Mouse (Mus musculus): ENCODE measurements around the gene Amotl1. TPM values are rescaled to one million over a fixed set of nuclear protein-coding genes. Genes with fewer than 3 reads are reported as not detected.

The Amotl1 gene
- polyA plus RNA-seq, 1 experiment: 17.3 TPM

- H3K36me3 ChIP-seq (ENCODE audit: control insufficient read depth, insufficient read depth): no peaks in the 10 kb centered on the region
- no peak overlapping the region for H3K4me3 ChIP-seq (ENCODE audit: insufficient read depth, poor library complexity, severe bottlenecking)
- H3K27me3 ChIP-seq (ENCODE audit: control insufficient read depth, insufficient read depth, insufficient read length): no peaks in the 10 kb centered on the region
- no peak overlapping the region for H3ac ChIP-seq (ENCODE audit: control insufficient read depth, insufficient read length, low read depth)
- no peaks in the 10 kb centered on the region for H3K79me2 ChIP-seq (ENCODE audit: control insufficient read depth, insufficient read depth)
- no peak for TF ChIP-seq FOSL1 (IDR thresholded peaks at IDR 0.05; ENCODE audit: insufficient read depth, low read length, poor library complexity, severe bottlenecking)
- TF ChIP-seq MYOG (IDR thresholded peaks at IDR 0.05; ENCODE audit: control insufficient read depth, extremely low read depth, insufficient read length): no peak
- no peak for TF ChIP-seq CTCF (IDR thresholded peaks at IDR 0.05; ENCODE audit: control insufficient read depth, insufficient read depth, insufficient read length)
- no peak for TF ChIP-seq MAX (IDR thresholded peaks at IDR 0.05)
- no peak for TF ChIP-seq USF1 (IDR thresholded peaks at IDR 0.05; ENCODE audit: low read depth)
- TF ChIP-seq CEBPB (IDR thresholded peaks at IDR 0.05; ENCODE audit: low read depth): no peak
- no peaks in the 10 kb centered on the region for H3K79me3 ChIP-seq (ENCODE audit: low read depth)
Observed at GRCm38 (mm10) chr9:14631729-14632128, 13.1 kb downstream of the Amotl1 start.

GRCm38 (mm10) chr9:14627525-14627924, 17.3 kb downstream of the Amotl1 start:
- TF ChIP-seq MYOD1 (IDR thresholded peaks at IDR 0.05; ENCODE audit: control insufficient read depth, insufficient read length, low read depth) (no peak), USF1 (IDR thresholded peaks at IDR 0.05; ENCODE audit: low read depth) (no peak), CTCF (IDR thresholded peaks at IDR 0.05; ENCODE audit: control insufficient read depth, insufficient read depth, insufficient read length) (no peak), MYOG (IDR thresholded peaks at IDR 0.05; ENCODE audit: control insufficient read depth, extremely low read depth, insufficient read length) (no peak), FOSL1 (IDR thresholded peaks at IDR 0.05; ENCODE audit: insufficient read depth, low read length, poor library complexity, severe bottlenecking) (no peak), CEBPB (IDR thresholded peaks at IDR 0.05; ENCODE audit: low read depth) (no peak), MAX (IDR thresholded peaks at IDR 0.05) (no peak)
- Histone ChIP-seq H3K4me3 (ENCODE audit: insufficient read depth, poor library complexity, severe bottlenecking) (no peak overlapping the region), H3K79me3 (ENCODE audit: low read depth) (no peaks in the 10 kb centered on the region), H3K79me2 (ENCODE audit: control insufficient read depth, insufficient read depth) (no peaks in the 10 kb centered on the region), H3K36me3 (ENCODE audit: control insufficient read depth, insufficient read depth) (no peaks in the 10 kb centered on the region), H3K27me3 (ENCODE audit: control insufficient read depth, insufficient read depth, insufficient read length) (no peaks in the 10 kb centered on the region), H3ac (ENCODE audit: control insufficient read depth, insufficient read length, low read depth) (no peak overlapping the region)

- TF ChIP-seq CEBPB (IDR thresholded peaks at IDR 0.05; ENCODE audit: low read depth) (no peak), CTCF (IDR thresholded peaks at IDR 0.05; ENCODE audit: control insufficient read depth, insufficient read depth, insufficient read length) (no peak), USF1 (IDR thresholded peaks at IDR 0.05; ENCODE audit: low read depth) (no peak), FOSL1 (IDR thresholded peaks at IDR 0.05; ENCODE audit: insufficient read depth, low read length, poor library complexity, severe bottlenecking) (no peak), MYOD1 (IDR thresholded peaks at IDR 0.05; ENCODE audit: control insufficient read depth, insufficient read length, low read depth) (no peak), MYOG (IDR thresholded peaks at IDR 0.05; ENCODE audit: control insufficient read depth, extremely low read depth, insufficient read length) (no peak), MAX (IDR thresholded peaks at IDR 0.05) (no peak)
- H3K79me2 ChIP-seq (ENCODE audit: control insufficient read depth, insufficient read depth): no peaks in the 10 kb centered on the region
- H3K36me3 ChIP-seq (ENCODE audit: control insufficient read depth, insufficient read depth): no peaks in the 10 kb centered on the region
- H3K79me3 ChIP-seq (ENCODE audit: low read depth): no peaks in the 10 kb centered on the region
- H3K4me3 ChIP-seq (ENCODE audit: insufficient read depth, poor library complexity, severe bottlenecking): no peak overlapping the region
- H3ac ChIP-seq (ENCODE audit: control insufficient read depth, insufficient read length, low read depth): no peak overlapping the region
- H3K27me3 ChIP-seq (ENCODE audit: control insufficient read depth, insufficient read depth, insufficient read length): no peaks in the 10 kb centered on the region
Observed at GRCm38 (mm10) chr9:14625961-14626360, 18.9 kb downstream of the Amotl1 start.

- Histone ChIP-seq H3K79me2 (ENCODE audit: control insufficient read depth, insufficient read depth) (no peaks in the 10 kb centered on the region), H3K4me3 (ENCODE audit: insufficient read depth, poor library complexity, severe bottlenecking) (no peak overlapping the region), H3ac (ENCODE audit: control insufficient read depth, insufficient read length, low read depth) (no peak overlapping the region), H3K27me3 (ENCODE audit: control insufficient read depth, insufficient read depth, insufficient read length) (no peaks in the 10 kb centered on the region), H3K79me3 (ENCODE audit: low read depth) (no peaks in the 10 kb centered on the region), H3K36me3 (ENCODE audit: control insufficient read depth, insufficient read depth) (no peaks in the 10 kb centered on the region)
- no peak for TF ChIP-seq USF1 (IDR thresholded peaks at IDR 0.05; ENCODE audit: low read depth)
- no peak for TF ChIP-seq MYOG (IDR thresholded peaks at IDR 0.05; ENCODE audit: control insufficient read depth, extremely low read depth, insufficient read length)
- TF ChIP-seq FOSL1 (IDR thresholded peaks at IDR 0.05; ENCODE audit: insufficient read depth, low read length, poor library complexity, severe bottlenecking): no peak
- no peak for TF ChIP-seq CEBPB (IDR thresholded peaks at IDR 0.05; ENCODE audit: low read depth)
- TF ChIP-seq MYOD1 (IDR thresholded peaks at IDR 0.05; ENCODE audit: control insufficient read depth, insufficient read length, low read depth): no peak
- TF ChIP-seq MAX (IDR thresholded peaks at IDR 0.05): no peak
Observed at GRCm38 (mm10) chr9:14625024-14625423, 19.8 kb downstream of the Amotl1 start.

GRCm38 (mm10) chr9:14623928-14624327, 20.9 kb downstream of the Amotl1 start:
- Histone ChIP-seq H3K36me3 (ENCODE audit: control insufficient read depth, insufficient read depth) (no peaks in the 10 kb centered on the region), H3K79me3 (ENCODE audit: low read depth) (no peaks in the 10 kb centered on the region), H3K27me3 (ENCODE audit: control insufficient read depth, insufficient read depth, insufficient read length) (no peaks in the 10 kb centered on the region), H3K79me2 (ENCODE audit: control insufficient read depth, insufficient read depth) (no peaks in the 10 kb centered on the region), H3K4me3 (ENCODE audit: insufficient read depth, poor library complexity, severe bottlenecking) (no peak overlapping the region), H3ac (ENCODE audit: control insufficient read depth, insufficient read length, low read depth) (no peak overlapping the region)
- TF ChIP-seq MYOD1 (IDR thresholded peaks at IDR 0.05; ENCODE audit: control insufficient read depth, insufficient read length, low read depth) (no peak), MAX (IDR thresholded peaks at IDR 0.05) (no peak), CTCF (IDR thresholded peaks at IDR 0.05; ENCODE audit: control insufficient read depth, insufficient read depth, insufficient read length) (no peak), MYOG (IDR thresholded peaks at IDR 0.05; ENCODE audit: control insufficient read depth, extremely low read depth, insufficient read length) (no peak), USF1 (IDR thresholded peaks at IDR 0.05; ENCODE audit: low read depth) (no peak), CEBPB (IDR thresholded peaks at IDR 0.05; ENCODE audit: low read depth) (no peak), FOSL1 (IDR thresholded peaks at IDR 0.05; ENCODE audit: insufficient read depth, low read length, poor library complexity, severe bottlenecking) (no peak)

- Histone ChIP-seq H3ac (ENCODE audit: control insufficient read depth, insufficient read length, low read depth) (no peak overlapping the region), H3K79me3 (ENCODE audit: low read depth) (no peaks in the 10 kb centered on the region), H3K79me2 (ENCODE audit: control insufficient read depth, insufficient read depth) (no peaks in the 10 kb centered on the region), H3K36me3 (ENCODE audit: control insufficient read depth, insufficient read depth) (no peaks in the 10 kb centered on the region), H3K4me3 (ENCODE audit: insufficient read depth, poor library complexity, severe bottlenecking) (no peak overlapping the region), H3K27me3 (ENCODE audit: control insufficient read depth, insufficient read depth, insufficient read length) (no peaks in the 10 kb centered on the region)
- TF ChIP-seq MYOD1 (IDR thresholded peaks at IDR 0.05; ENCODE audit: control insufficient read depth, insufficient read length, low read depth) (no peak), MYOG (IDR thresholded peaks at IDR 0.05; ENCODE audit: control insufficient read depth, extremely low read depth, insufficient read length) (no peak), MAX (IDR thresholded peaks at IDR 0.05) (no peak), CTCF (IDR thresholded peaks at IDR 0.05; ENCODE audit: control insufficient read depth, insufficient read depth, insufficient read length) (no peak), FOSL1 (IDR thresholded peaks at IDR 0.05; ENCODE audit: insufficient read depth, low read length, poor library complexity, severe bottlenecking) (no peak), USF1 (IDR thresholded peaks at IDR 0.05; ENCODE audit: low read depth) (no peak), CEBPB (IDR thresholded peaks at IDR 0.05; ENCODE audit: low read depth) (no peak)
Observed at GRCm38 (mm10) chr9:14623250-14623649, 21.6 kb downstream of the Amotl1 start.

All from C2C12 (cell line).